Mouse (Mus musculus): ENCODE measurements around the gene Ubash3a. TPM values are rescaled to one million over a fixed set of nuclear protein-coding genes. Genes with fewer than 3 reads are reported as not detected.

Ubash3a gene
- total RNA-seq, 2 experiments from 2014 or later: 0.41 TPM; not detected in 1

DNA sequence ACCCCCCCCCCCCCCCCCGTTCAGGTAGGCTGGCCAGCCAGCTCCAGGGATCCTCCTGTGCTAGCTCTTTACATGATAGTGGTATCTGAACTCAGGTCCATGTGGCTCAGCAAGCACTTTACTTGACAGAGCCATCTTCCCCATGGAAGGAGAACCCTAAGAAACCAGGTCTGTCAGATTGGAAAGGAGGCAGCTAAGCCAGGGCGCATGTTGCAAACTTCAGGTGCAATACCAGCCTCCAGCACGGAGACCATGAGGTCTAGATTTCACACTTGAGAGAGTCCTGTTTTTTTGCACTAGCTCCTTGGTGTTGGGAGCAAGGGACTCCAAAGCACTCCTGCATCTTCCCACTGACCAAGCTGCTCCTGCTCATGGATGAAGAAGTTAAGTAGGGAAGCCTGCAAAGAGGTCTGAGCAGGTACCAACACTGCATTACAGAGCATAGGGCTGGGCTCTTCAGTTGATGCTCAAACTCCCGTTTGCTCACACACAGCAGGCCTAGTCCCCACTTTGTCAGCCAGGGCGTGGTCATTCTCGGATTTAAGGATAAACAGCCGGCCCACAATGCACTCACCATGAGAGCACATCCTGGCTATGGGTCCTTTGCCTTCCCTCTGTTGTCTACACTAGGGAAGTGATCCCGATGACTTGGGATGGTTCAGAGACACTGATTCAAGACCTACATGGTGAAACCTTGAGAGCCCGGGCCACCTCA is 68.7 kb downstream of the Ubash3a start:
- intact Hi-C loops (cut with DNase I): no loop called here
- no peak for DNase-seq

DNA sequence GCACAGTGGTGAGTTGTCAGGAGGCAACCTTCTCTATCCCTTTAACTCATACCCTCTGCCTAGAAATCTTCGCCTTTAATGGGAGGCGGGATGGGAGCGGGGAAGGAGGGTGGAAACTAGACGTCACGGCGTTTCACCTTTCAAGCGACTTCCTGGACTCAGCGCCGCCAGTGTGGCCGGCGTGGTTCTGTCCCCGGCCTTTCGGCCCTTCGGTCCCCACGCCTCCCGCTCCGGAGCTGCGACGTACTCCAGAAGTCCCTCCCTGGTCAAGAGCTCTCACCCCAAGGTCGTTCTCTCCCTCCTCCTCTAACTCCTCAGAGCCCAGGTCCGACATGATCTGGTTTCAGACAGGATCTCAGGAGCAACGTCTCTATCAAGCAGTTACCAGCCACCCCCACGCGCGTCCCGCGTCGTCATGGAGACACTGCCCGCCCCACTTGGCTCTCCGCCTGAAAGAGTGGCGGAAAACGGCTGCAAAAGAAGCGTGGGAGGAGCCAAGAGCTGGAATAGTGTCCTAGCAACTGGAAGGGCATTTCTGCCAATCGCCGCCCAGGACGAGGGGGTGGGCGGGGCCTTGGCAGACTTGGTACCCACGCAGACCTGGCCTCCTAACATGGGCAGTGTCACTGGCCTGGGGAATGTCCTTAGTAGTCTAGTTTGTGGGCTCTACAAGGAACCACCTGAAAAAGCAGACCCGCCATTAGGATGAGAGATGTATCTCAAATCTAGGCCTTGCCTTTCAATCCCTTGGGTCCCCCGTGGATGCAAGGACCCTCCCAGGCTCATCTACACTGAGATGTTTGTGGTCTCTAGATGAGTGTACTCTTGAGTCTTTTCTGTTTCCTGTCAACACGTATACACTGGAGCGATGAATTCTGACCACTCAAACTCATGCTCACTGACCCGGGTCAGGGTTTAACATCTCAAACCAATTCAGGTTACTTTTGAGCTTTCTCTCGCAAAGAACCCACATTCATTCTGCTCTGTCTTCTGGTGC is 69.5 kb downstream of the Ubash3a start, which contains the start of gene Rsph1:
Rsph1 (minus strand) TSS at position 462 of the 997 bp plus-strand sequence.
- intact Hi-C loops (cut with DNase I): no loop called here

DNA sequence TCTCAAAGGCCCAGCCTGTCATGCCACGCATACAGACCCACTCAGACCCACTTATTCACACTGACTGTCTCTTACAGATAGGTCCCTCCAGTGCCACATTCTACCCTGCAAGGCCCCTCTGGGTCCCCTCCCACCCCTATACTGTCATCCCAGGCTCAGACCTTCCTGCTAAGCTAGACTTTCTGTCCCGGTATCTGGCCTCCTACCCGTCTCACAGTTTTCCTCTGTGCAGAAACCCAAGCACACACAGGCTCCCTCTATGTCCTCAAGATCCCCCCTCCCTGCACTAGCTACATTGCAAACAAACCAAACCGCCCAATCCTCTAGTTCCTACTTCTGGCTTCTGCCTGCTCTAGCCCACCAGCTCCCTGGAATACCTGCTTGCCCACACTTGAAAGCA is 70.3 kb downstream of the Ubash3a start:
- DNase-seq: no peak
- intact Hi-C loops (cut with DNase I): no loop called here

More for the DNA sequence above, 69.5 kb downstream of the Ubash3a start, which contains the start of gene Rsph1:
- DNase-seq: peak; percentile 99 to 100

DNA sequence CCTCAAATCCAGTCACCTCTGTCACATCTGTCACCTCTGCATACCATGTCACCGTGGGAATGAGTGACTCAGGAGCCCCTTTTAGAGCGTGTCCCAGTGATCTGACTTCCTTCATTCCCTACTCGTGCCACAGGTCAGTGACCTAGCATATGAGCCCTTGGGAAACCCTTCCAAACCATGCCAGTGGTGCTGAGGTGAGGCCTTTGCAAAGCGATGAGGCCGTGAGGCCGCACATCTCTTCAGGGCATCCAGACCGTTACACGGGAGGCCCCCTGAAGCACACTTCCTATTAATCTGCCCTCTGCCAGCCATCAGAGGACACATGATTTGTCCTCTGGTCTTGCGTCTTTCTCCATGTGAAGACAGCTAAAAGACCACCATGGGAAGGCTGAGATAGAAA is 71.9 kb downstream of the Ubash3a start:
- no peak for DNase-seq
- intact Hi-C loops (cut with DNase I): no loop called here

DNA sequence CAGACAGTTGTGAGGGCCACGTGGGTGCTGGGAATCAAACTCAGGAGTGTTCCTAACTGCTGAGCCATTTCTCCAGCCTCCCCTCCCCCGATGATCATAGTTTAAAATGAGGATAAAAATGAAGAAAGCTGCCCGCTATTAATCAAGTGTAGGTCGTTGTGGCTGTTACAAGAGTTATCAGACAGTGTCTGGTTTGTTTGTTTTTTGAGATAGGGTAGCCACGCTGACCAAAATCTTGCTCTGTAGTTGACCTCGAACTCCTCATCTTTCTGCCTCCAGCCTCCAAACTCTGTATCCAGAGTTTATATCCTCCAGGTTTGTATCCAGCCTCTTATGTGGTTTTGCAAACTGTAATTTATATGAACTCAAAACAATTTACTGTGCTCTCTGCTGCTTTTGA is 72.6 kb downstream of the Ubash3a start:
- DNase-seq: no peak
- intact Hi-C loops (cut with DNase I): no loop called here

DNA sequence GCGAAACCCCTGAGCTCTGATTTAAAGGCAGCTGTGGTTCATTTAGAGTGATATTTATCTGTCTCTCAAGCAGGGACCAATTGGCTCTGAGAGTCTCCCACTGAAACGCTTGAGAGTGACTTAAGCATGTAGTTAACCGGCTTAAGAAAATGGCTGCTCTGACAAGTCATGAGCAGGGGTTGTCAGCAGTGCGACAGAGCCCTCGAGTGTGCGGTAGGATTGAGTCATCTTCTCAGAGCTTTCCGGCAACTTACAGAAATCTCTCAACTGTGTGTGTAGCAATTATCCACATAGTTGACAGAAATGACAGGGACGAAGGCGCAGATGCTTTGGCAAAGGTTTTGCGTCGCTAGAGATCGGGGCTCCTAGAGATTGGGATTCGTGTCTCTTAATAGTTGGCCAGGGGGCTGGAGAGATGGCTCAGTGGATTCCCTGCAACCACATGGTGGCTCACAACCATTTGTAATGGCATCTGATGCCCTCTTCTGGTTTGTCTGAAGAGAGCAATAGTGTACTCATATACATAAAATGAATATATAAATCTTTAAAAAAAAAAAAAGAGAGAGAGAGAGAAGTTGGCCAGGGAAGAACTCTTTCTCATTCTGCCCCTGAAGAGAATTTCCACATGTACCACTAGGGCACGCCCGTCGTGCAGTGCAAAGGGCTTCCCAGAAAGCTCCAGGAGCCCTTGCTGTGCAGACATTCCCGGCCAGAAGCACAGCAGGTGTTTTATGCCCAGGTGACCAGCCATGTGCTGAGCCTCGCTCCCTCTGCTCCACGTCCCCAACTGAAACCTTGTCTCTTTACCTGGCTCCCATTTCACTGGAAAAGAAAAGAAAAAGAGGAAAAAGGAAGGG is 74.4 kb downstream of the Ubash3a start:
- no peak for DNase-seq
- intact Hi-C loops (cut with DNase I): loop anchor here (2.0 kb wide), 1 partner anchor 15 kb away; no protein-coding TSS in a partner anchor

DNA sequence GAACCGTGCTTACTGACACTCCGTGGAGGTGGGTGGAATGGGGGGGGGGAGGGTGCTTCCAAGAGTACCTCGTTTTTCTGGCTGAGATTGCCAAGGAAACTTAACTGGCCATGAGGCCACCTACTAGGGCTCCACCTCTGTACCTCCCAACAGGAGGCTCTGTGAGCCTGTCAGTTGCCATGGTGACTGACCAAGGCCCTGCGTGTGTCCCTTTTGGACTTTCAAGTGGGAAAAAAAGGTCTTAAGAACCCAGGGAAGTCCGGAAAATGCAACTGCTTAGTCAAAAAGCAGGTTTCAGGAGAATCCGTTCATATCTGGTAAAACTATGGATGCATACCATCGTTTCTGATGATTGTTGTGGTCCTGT is 75.0 kb downstream of the Ubash3a start:
- intact Hi-C loops (cut with DNase I): loop anchor here (2.0 kb wide), 1 partner anchor 14 kb away; no protein-coding TSS in a partner anchor
- no peak for DNase-seq

DNA sequence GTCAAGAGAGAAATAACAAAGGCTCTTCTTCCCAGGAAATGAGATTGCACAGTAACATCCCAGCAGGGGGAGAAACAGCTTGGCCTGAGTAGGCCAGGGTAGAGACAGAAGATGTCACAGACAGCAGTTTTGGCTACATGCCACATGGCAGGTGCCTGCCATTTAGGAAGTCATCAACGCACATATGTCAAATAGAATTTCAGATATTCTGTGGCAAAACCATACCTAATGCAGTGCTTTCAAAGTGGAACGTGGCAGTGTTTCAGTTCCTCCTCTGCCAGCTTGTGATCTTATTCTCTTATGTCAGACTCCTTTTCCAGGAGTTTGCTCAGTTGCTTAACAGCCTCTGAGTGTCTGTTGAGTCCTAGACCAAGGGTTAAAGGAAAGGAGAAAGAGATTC is 78.2 kb downstream of the Ubash3a start:
- intact Hi-C loops (cut with DNase I): no loop called here
- no peak for DNase-seq

DNA sequence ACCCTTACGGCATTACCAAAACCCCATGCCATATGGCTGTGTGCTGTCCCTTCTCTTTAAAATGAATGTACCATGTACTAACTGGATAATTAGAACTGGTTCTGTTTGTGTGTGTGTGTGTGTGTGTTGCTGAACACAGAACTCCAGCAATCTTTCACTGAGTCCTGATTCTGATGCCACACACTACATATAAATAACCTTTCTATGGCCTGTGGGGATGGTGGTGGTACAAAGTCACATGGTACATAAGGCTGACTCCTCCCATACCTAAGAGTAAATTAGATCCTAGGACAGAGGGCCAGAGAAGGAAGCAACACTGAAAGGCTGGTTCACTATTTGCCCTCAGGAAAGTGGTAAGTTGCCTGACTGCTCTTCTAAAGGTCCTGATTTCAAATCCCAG is 78.8 kb downstream of the Ubash3a start, which contains the start of gene Slc37a1:
Slc37a1 (plus strand) TSS at position 301 of the 400 bp plus-strand sequence.
- no peak for DNase-seq
- intact Hi-C loops (cut with DNase I): no loop called here

DNA sequence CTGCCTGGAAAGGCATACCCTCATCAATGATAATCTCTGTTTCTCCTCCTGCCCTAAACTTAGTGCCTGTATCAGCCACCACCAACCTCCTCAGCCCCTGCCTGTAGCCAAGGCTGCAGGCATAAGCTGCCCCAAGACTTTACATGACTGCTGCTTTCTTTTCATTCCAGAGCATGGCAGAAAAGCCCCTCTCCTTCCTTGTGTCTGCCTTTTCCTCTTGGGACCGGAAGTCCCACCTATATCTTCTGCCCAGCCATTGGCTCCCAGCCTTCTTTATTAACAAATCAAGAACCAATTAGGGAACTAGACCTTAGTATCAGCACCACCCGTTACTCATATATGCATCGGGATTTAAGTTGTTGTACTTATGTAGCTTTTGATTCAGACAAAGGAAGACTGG is 79.5 kb downstream of the Ubash3a start:
- no peak for DNase-seq
- intact Hi-C loops (cut with DNase I): no loop called here

DNA sequence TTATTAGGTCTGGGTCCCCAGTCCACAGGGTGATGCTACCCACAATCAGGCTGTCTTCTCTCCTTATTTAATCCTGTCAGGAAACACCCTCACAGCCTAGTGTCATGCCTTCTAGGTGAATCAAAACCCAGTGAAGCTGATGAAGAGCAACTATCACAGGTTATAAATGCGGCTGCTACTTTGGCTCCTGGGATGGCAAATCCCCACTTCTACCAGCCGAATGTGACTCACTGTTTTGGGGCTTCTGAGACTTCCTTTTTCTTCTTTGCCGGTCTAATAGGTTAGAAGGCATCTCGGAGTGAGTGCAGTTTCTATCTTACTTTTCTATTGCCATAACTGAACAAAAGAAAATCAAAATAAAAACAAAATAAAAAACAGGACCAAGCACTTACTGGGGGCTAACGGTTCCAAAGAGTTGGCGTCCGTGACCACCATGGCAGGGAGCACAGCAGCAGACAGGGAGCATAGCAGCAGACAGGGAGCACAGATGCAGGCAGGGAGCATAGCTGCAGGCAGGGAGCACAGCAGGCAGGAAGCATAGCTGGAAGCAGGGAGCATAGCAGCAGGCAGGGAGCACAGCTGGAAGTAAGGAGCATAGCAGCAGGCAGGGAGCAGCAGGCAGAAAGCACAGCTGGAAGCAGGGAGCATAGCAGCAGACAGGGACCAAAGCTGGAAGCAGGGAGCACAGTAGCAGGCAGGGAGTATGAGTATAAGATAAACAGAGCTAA is 81.5 kb downstream of the Ubash3a start:
- intact Hi-C loops (cut with DNase I): no loop called here
- DNase-seq: no peak

DNA sequence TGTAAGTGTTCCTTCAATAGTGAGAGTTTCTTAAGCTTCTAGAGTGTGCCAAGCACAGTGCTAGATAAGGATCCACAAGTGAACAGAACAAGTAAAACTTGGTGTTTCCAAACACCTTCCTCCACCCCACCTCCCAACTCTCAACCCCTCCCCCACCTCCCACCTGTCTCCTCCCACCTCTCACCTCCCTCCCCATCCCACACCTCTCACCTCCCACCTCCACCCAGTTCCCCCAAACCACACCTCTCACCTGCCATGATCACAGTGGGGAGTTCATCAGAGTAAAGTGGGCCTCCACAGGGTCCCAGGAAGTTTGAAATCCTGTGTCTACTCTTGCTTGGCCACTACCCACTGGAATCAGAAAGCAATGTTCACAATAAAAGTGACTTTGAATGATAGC is 82.6 kb downstream of the Ubash3a start:
- DNase-seq: no peak
- intact Hi-C loops (cut with DNase I): no loop called here

DNA sequence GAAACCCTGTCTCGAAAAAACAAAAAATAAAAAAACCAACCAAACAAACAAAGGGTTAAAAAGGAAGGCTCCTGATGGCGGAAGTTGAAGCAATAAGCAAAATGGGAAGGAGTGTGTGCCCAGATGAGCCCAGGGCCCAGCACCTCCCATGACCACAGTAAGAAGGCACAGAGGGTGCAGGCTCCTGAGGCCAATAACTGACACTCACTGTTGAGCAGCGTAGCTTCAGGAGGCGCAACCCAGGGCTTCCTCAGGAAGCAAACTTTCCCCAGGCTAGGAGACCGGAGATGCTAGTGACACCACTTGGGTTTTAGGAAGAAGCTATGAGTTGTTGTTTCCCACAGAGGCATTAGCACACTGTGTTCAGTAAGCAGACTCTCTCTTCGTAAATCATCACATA is 83.2 kb downstream of the Ubash3a start:
- intact Hi-C loops (cut with DNase I): loop anchor here (1.0 kb wide), 1 partner anchor 21 kb away; no protein-coding TSS in a partner anchor
- no peak for DNase-seq

DNA sequence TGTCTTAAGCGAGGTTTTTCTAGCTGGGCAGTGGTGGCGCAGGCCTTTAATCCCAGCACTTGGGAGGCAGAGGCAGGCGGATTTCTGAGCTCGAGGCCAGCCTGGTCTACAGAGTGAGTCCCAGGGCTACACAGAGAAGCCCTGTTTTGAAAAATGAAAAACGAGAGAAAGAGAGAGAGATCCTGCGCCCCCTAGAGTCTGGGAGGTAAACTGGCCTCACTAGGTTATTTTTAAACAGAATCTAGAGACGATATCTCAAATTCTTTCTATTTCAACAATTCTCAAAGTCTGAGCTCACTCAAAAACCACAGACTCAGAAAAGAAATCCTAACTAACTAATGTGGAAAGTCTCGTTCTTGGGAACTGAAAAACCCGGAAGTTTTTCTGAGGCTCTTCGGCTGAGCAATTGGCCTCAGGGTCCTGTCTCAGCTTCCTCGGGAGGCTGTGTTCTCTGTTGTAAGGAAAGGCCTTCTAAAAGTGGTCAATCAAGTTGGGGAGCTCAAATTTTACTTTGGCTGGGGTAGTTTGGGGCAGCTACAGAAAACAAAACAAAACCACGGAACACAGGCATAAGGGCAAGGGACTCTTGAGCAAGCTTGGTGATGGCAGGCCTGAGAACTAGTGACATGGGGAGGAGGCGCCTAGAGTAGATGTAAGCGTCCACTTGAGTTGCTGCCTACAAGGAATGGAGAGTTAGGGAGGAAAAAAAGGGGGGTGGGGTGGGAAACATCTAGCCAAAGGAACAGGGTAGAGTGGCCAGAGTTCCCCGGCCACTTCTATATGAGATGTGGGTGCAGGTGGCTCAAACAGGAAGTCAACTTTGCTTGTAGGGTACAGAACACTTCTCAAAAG is 86.9 kb downstream of the Ubash3a start:
- intact Hi-C loops (cut with DNase I): loop anchor here (5.0 kb wide), 1 partner anchor 157 kb away; no protein-coding TSS in a partner anchor
- DNase-seq: no peak

DNA sequence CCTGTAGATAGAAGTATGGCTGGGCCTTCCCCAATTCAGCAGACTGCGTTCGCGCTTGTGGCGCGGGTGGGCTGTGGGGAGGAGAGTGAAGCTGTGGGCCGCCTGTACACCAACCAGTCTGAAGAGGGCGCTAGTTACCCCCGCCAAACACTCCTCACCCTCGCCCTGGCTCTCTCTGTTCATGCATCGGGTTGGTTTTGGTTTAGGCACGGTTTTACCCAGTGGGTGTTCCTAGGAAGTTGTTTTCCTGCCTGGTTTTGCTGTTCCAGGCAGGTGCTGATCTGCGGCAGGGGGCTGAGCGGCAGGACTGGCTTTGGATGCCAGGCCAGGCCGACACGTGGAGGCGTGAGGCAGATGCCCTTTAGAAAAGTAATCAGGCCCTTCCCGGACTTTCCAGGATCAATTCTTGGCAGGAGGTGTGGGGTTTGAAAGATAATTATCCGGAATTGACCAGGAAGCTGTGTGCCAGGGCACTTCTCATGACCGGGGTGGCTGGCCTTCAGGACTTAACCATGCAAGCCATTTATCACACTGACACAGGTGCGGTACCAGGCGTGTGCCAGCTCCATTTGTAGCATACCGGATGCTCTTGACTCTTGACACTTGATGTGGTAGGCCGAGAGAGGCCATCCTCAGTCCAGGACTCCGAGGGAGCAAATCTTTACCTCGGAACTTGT is 87.7 kb downstream of the Ubash3a start:
- DNase-seq: no peak
- intact Hi-C loops (cut with DNase I): loop anchor here (5.0 kb wide), 1 partner anchor 158 kb away; no protein-coding TSS in a partner anchor

DNA sequence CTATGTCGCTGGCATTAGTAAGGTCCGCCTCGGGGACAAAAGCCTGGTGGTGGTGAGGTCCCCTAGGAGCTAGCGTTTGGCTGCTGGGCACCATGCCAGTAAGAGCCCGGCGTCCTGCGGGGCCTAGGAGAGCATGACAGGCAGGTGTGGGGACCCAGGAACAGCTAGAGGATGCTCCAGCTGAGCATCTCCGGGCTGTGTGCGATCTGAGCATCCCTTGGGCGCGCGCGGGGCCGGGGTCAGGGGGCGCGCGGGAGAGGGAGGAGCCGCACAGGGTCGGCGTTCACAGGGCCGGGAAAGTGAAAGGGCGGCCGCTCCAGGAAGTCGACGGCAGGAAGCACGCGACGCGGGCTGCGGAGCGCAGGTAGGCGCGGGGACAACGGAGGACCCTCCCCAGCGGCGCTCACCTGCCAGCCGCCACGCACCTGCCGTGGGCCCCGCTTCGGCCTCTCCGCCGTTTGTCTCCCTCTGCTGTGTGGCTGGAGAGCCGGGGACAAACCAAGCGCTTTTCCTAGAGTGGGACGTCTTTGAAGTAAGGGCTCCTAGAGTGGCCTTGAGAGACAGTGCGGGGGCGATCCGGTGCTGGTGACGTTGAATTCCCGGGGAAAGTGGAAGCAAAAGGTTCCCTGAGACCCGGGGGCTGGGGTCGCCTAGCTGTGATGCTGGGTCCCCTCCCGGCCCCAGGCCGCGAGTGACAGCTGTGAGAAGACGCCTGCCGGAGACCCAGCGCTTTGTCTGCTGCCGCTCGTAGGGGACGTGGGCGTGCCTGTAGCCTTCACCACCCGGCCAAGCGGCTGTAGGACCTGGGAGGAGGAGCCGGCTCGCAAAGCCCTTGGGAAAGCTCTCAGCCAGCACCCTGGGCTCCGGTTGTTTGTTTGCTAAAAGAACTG is 88.5 kb downstream of the Ubash3a start:
- DNase-seq: peak; percentile 74
- intact Hi-C loops (cut with DNase I): loop anchor here (2.0 to 5.0 kb wide), 2 partner anchors 13 to 159 kb away; no protein-coding TSS in a partner anchor

Measured in gastrocnemius, postnatal 36 days (tissue).